Mouse (Mus musculus): ENCODE data around the gene Ube2h. TPM values are rescaled to one million over a fixed set of nuclear protein-coding genes. Genes with fewer than 3 reads are reported as not detected.

The Ube2h gene
- polyA plus RNA-seq, 1 experiment from 2014 or later, result 37.7 TPM

DNA sequence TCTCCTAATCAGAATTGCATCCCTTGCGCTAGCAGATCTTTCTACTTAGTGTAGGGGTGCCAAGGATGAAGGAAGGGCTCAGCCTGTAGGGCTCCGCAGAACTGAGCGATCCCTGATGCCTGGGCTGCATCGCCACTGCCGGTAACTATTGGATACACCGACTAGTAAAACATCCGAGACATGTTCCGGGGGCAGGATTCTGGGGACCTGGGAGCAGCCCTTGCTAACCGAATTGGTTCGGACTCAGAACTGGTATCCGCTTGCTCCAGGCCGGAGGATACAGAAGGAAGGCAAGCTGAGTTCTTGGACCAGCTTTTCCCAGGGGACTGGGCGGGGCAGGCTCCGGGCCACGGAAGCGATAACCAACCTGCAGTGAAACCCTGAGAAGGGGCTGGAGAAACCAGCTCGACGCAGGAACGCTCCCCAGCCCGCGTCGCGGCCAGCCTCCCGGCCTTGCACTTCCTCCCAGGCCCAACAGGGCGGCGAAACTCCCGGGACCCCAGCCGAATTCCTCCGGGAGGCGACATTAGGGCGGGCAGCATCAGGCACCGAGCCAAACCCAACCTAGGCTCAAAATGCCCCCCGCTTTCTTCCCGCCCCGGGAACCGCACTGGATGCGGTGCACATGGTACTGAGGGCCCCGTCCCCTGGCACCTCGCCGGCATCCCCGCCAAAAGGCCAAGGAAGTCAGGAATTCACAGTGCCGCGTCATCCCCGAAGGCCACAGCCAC, 131.4 kb downstream of the Ube2h start:
- no peaks in the 10 kb centered on the region for H3K9me3 ChIP-seq (replicated peaks; ENCODE audit: control insufficient read depth, low read length)
- peak overlapping the region; percentile 53 for H3K4me3 ChIP-seq (ENCODE audit: low read depth, low read length)
- no peak overlapping the region for H3K27ac ChIP-seq (ENCODE audit: low read length)
- peaks cover 29% of the 10 kb centered on the region for H3K4me1 ChIP-seq (ENCODE audit: control insufficient read depth, low read depth, low read length)
- peak overlapping the region; percentile 58 for H3K4me2 ChIP-seq (ENCODE audit: low read depth, low read length)
- WGBS (ENCODE audit: insufficient replicate concordance), result 3% methylated on average over 44 of the region's 44 CpGs
- H3K36me3 ChIP-seq (ENCODE audit: control insufficient read depth, insufficient read depth), result no peaks in the 10 kb centered on the region
- no peak overlapping the region for H3K9ac ChIP-seq (ENCODE audit: low read depth, low read length)
- H3K27me3 ChIP-seq (ENCODE audit: control insufficient read depth, insufficient read depth, low read depth, low read length), result peaks cover 98% of the 10 kb centered on the region
- ATAC-seq (ENCODE audit: low read depth), result no peak

GRCm38 (mm10) chr6:30172441-30172819, 131.9 kb downstream of the Ube2h start:
- H3K4me1 ChIP-seq (ENCODE audit: control insufficient read depth, low read depth, low read length), result peaks cover 29% of the 10 kb centered on the region
- H3K9ac ChIP-seq (ENCODE audit: low read depth, low read length), result no peak overlapping the region
- no peak overlapping the region for H3K4me2 ChIP-seq (ENCODE audit: low read depth, low read length)
- no peak for ATAC-seq (ENCODE audit: low read depth)
- no peaks in the 10 kb centered on the region for H3K9me3 ChIP-seq (replicated peaks; ENCODE audit: control insufficient read depth, low read length)
- no peaks in the 10 kb centered on the region for H3K36me3 ChIP-seq (ENCODE audit: control insufficient read depth, insufficient read depth)
- peaks cover 98% of the 10 kb centered on the region for H3K27me3 ChIP-seq (ENCODE audit: control insufficient read depth, insufficient read depth, low read depth, low read length)
- no peak overlapping the region for H3K27ac ChIP-seq (ENCODE audit: low read length)
- no peak overlapping the region for H3K4me3 ChIP-seq (ENCODE audit: low read depth, low read length)
- 13% methylated on average over 8 of the region's 8 CpGs for WGBS (ENCODE audit: insufficient replicate concordance)

GRCm38 (mm10) chr6:30171967-30172366, 132.4 kb downstream of the Ube2h start:
- peaks cover 29% of the 10 kb centered on the region for H3K4me1 ChIP-seq (ENCODE audit: control insufficient read depth, low read depth, low read length)
- H3K27me3 ChIP-seq (ENCODE audit: control insufficient read depth, insufficient read depth, low read depth, low read length), result peaks cover 98% of the 10 kb centered on the region
- no peak overlapping the region for H3K27ac ChIP-seq (ENCODE audit: low read length)
- H3K4me2 ChIP-seq (ENCODE audit: low read depth, low read length), result no peak overlapping the region
- H3K9ac ChIP-seq (ENCODE audit: low read depth, low read length), result no peak overlapping the region
- ATAC-seq (ENCODE audit: low read depth), result no peak
- 22% methylated on average over 10 of the region's 10 CpGs for WGBS (ENCODE audit: insufficient replicate concordance)
- H3K9me3 ChIP-seq (replicated peaks; ENCODE audit: control insufficient read depth, low read length), result no peaks in the 10 kb centered on the region
- no peaks in the 10 kb centered on the region for H3K36me3 ChIP-seq (ENCODE audit: control insufficient read depth, insufficient read depth)
- no peak overlapping the region for H3K4me3 ChIP-seq (ENCODE audit: low read depth, low read length)

GRCm38 (mm10) chr6:30171226-30171625, 133.1 kb downstream of the Ube2h start:
- ATAC-seq (ENCODE audit: low read depth), result no peak
- 21% methylated on average over 8 of the region's 8 CpGs for WGBS (ENCODE audit: insufficient replicate concordance)
- H3K36me3 ChIP-seq (ENCODE audit: control insufficient read depth, insufficient read depth), result no peaks in the 10 kb centered on the region
- H3K4me2 ChIP-seq (ENCODE audit: low read depth, low read length), result no peak overlapping the region
- no peak overlapping the region for H3K4me3 ChIP-seq (ENCODE audit: low read depth, low read length)
- H3K9ac ChIP-seq (ENCODE audit: low read depth, low read length), result no peak overlapping the region
- peaks cover 94% of the 10 kb centered on the region for H3K27me3 ChIP-seq (ENCODE audit: control insufficient read depth, insufficient read depth, low read depth, low read length)
- no peaks in the 10 kb centered on the region for H3K9me3 ChIP-seq (replicated peaks; ENCODE audit: control insufficient read depth, low read length)
- H3K27ac ChIP-seq (ENCODE audit: low read length), result no peak overlapping the region
- H3K4me1 ChIP-seq (ENCODE audit: control insufficient read depth, low read depth, low read length), result peaks cover 29% of the 10 kb centered on the region

- no peak overlapping the region for H3K4me2 ChIP-seq (ENCODE audit: low read depth, low read length)
- 61% methylated on average over 12 of the region's 12 CpGs for WGBS (ENCODE audit: insufficient replicate concordance)
- H3K9ac ChIP-seq (ENCODE audit: low read depth, low read length), result no peak overlapping the region
- no peaks in the 10 kb centered on the region for H3K9me3 ChIP-seq (replicated peaks; ENCODE audit: control insufficient read depth, low read length)
- no peaks in the 10 kb centered on the region for H3K36me3 ChIP-seq (ENCODE audit: control insufficient read depth, insufficient read depth)
- no peak for ATAC-seq (ENCODE audit: low read depth)
- H3K27me3 ChIP-seq (ENCODE audit: control insufficient read depth, insufficient read depth, low read depth, low read length), result peaks cover 76% of the 10 kb centered on the region
- peaks cover 15% of the 10 kb centered on the region for H3K4me1 ChIP-seq (ENCODE audit: control insufficient read depth, low read depth, low read length)
- no peak overlapping the region for H3K4me3 ChIP-seq (ENCODE audit: low read depth, low read length)
- no peak overlapping the region for H3K27ac ChIP-seq (ENCODE audit: low read length)
These were observed 135.2 kb downstream of the Ube2h start for GRCm38 (mm10) chr6:30169148-30169547.

- H3K36me3 ChIP-seq (ENCODE audit: control insufficient read depth, insufficient read depth), result no peaks in the 10 kb centered on the region
- 75% methylated on average over 3 of the region's 3 CpGs for WGBS (ENCODE audit: insufficient replicate concordance)
- H3K27me3 ChIP-seq (ENCODE audit: control insufficient read depth, insufficient read depth, low read depth, low read length), result peaks cover 69% of the 10 kb centered on the region
- no peak overlapping the region for H3K4me2 ChIP-seq (ENCODE audit: low read depth, low read length)
- H3K9me3 ChIP-seq (replicated peaks; ENCODE audit: control insufficient read depth, low read length), result no peaks in the 10 kb centered on the region
- peaks cover 6% of the 10 kb centered on the region for H3K4me1 ChIP-seq (ENCODE audit: control insufficient read depth, low read depth, low read length)
- no peak overlapping the region for H3K9ac ChIP-seq (ENCODE audit: low read depth, low read length)
- no peak for ATAC-seq (ENCODE audit: low read depth)
- no peak overlapping the region for H3K4me3 ChIP-seq (ENCODE audit: low read depth, low read length)
- H3K27ac ChIP-seq (ENCODE audit: low read length), result no peak overlapping the region
These were observed 136.1 kb downstream of the Ube2h start for GRCm38 (mm10) chr6:30168275-30168674.

- H3K4me3 ChIP-seq (ENCODE audit: low read depth, low read length), result no peak overlapping the region
- H3K27ac ChIP-seq (ENCODE audit: low read length), result no peak overlapping the region
- no peaks in the 10 kb centered on the region for H3K9me3 ChIP-seq (replicated peaks; ENCODE audit: control insufficient read depth, low read length)
- ATAC-seq (ENCODE audit: low read depth), result no peak
- no peak overlapping the region for H3K9ac ChIP-seq (ENCODE audit: low read depth, low read length)
- H3K27me3 ChIP-seq (ENCODE audit: control insufficient read depth, insufficient read depth, low read depth, low read length), result peaks cover 65% of the 10 kb centered on the region
- 48% methylated on average over 11 of the region's 11 CpGs for WGBS (ENCODE audit: insufficient replicate concordance)
- no peaks in the 10 kb centered on the region; the same call in 1 of the 2 replicates for H3K4me1 ChIP-seq (ENCODE audit: control insufficient read depth, low read depth, low read length)
- H3K36me3 ChIP-seq (ENCODE audit: control insufficient read depth, insufficient read depth), result no peaks in the 10 kb centered on the region
- H3K4me2 ChIP-seq (ENCODE audit: low read depth, low read length), result no peak overlapping the region
These were observed 137.1 kb downstream of the Ube2h start for GRCm38 (mm10) chr6:30167192-30167591.

DNA sequence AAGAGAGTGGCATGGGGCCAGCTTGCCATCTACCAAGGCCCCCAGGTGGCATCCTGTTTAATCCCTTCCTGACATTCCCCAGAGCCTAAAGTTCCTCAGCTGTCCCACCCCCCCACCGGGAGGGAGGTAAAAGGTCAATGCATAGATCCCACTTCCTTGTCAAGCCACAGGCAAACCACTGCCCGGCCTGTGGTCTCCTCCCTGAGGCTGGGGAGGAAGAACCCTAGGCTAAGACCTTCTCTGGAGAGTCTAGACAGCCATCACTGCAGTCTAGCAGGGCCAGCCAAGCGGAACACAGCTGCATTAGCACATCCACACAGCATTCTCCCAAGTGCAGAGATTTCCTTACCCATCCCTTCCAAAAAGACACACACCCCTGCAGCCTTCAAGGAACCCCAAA, 138.0 kb downstream of the Ube2h start:
- ATAC-seq (ENCODE audit: low read depth), result no peak
- Histone ChIP-seq H3K9me3 (replicated peaks; ENCODE audit: control insufficient read depth, low read length) (no peaks in the 10 kb centered on the region), H3K36me3 (ENCODE audit: control insufficient read depth, insufficient read depth) (no peaks in the 10 kb centered on the region), H3K9ac (ENCODE audit: low read depth, low read length) (no peak overlapping the region), H3K27ac (ENCODE audit: low read length) (no peak overlapping the region), H3K4me1 (ENCODE audit: control insufficient read depth, low read depth, low read length) (no peaks in the 10 kb centered on the region; the same call in 1 of the 2 replicates), H3K4me2 (ENCODE audit: low read depth, low read length) (no peak overlapping the region), H3K4me3 (ENCODE audit: low read depth, low read length) (no peak overlapping the region), H3K27me3 (ENCODE audit: control insufficient read depth, insufficient read depth, low read depth, low read length) (peaks cover 56% of the 10 kb centered on the region)
- WGBS (ENCODE audit: insufficient replicate concordance), result 38% methylated on average over 3 of the region's 3 CpGs

GRCm38 (mm10) chr6:30162091-30162490, 142.2 kb downstream of the Ube2h start:
- H3K9me3 ChIP-seq (replicated peaks; ENCODE audit: control insufficient read depth, low read length), result no peaks in the 10 kb centered on the region
- peaks cover 15% of the 10 kb centered on the region for H3K27me3 ChIP-seq (ENCODE audit: control insufficient read depth, insufficient read depth, low read depth, low read length)
- WGBS (ENCODE audit: insufficient replicate concordance), result 35% methylated on average over 7 of the region's 7 CpGs
- no peak overlapping the region for H3K4me2 ChIP-seq (ENCODE audit: low read depth, low read length)
- no peak overlapping the region for H3K9ac ChIP-seq (ENCODE audit: low read depth, low read length)
- no peaks in the 10 kb centered on the region for H3K36me3 ChIP-seq (ENCODE audit: control insufficient read depth, insufficient read depth)
- H3K4me3 ChIP-seq (ENCODE audit: low read depth, low read length), result no peak overlapping the region
- no peaks in the 10 kb centered on the region; the same call in 1 of the 2 replicates for H3K4me1 ChIP-seq (ENCODE audit: control insufficient read depth, low read depth, low read length)
- ATAC-seq (ENCODE audit: low read depth), result no peak
- H3K27ac ChIP-seq (ENCODE audit: low read length), result no peak overlapping the region

Measured in liver, embryonic 16.5 days (tissue).